Mouse (Mus musculus): ENCODE measurements around the gene Fibcd1. TPM values are rescaled to one million over a fixed set of nuclear protein-coding genes. Genes with fewer than 3 reads are reported as not detected.

Gene Fibcd1
- polyA plus RNA-seq, 1 experiment from 2014 or later = 0.46 TPM

- Histone ChIP-seq H3K27ac (no peak overlapping the region), H3K36me3 (peaks cover 61% of the 10 kb centered on the region), H3K4me3 (replicated peaks) (no peak overlapping the region), H3K9me3 (no peaks in the 10 kb centered on the region), H3K4me1 (replicated peaks) (no peaks in the 10 kb centered on the region), H3K9ac (no peak overlapping the region), H3K4me2 (replicated peaks) (no peak overlapping the region), H3K27me3 (replicated peaks) (no peaks in the 10 kb centered on the region)
- no peak for ATAC-seq
- WGBS = 59% methylated on average over 8 of the region's 8 CpGs
Measured at GRCm38 (mm10) chr2:31782958-31783602, 62.7 kb downstream of the Fibcd1 start.

GRCm38 (mm10) chr2:31779258-31779657 lies 66.5 kb downstream of the Fibcd1 start:
- Histone ChIP-seq H3K4me2 (replicated peaks) (no peak overlapping the region), H3K4me1 (replicated peaks) (no peaks in the 10 kb centered on the region), H3K36me3 (peaks cover 41% of the 10 kb centered on the region), H3K4me3 (replicated peaks) (no peak overlapping the region), H3K9ac (no peak overlapping the region), H3K27me3 (replicated peaks) (no peaks in the 10 kb centered on the region), H3K27ac (no peak overlapping the region), H3K9me3 (no peaks in the 10 kb centered on the region)
- no peak for ATAC-seq
- 90% methylated on average over 2 of the region's 2 CpGs for WGBS

GRCm38 (mm10) chr2:31776479-31776878 lies 69.3 kb downstream of the Fibcd1 start:
- Histone ChIP-seq H3K4me1 (replicated peaks) (peaks cover 7% of the 10 kb centered on the region), H3K9me3 (no peaks in the 10 kb centered on the region), H3K27me3 (replicated peaks) (no peaks in the 10 kb centered on the region), H3K4me2 (replicated peaks) (no peak overlapping the region), H3K36me3 (peaks cover 32% of the 10 kb centered on the region), H3K4me3 (replicated peaks) (no peak overlapping the region), H3K27ac (no peak overlapping the region), H3K9ac (no peak overlapping the region)
- no peak for ATAC-seq
- 95% methylated on average over 3 of the region's 3 CpGs for WGBS

GRCm38 (mm10) chr2:31770781-31771441 lies 74.9 kb downstream of the Fibcd1 start:
- 15% methylated on average over 7 of the region's 7 CpGs for WGBS
- no peaks in the 10 kb centered on the region for H3K27me3 ChIP-seq (replicated peaks)
- ATAC-seq = peak; percentile 72
- H3K9ac ChIP-seq = 0 out of 2 replicates have a peak overlapping the region, but pooled peaks have one; percentile 1
- H3K27ac ChIP-seq = peak overlapping the region; percentile 91
- peak overlapping the region; percentile 34 for H3K4me2 ChIP-seq (replicated peaks)
- no peaks in the 10 kb centered on the region for H3K9me3 ChIP-seq
- H3K4me1 ChIP-seq (replicated peaks) = peaks cover 54% of the 10 kb centered on the region
- no peaks in the 10 kb centered on the region for H3K36me3 ChIP-seq
- H3K4me3 ChIP-seq (replicated peaks) = no peak overlapping the region

GRCm38 (mm10) chr2:31769631-31770111 lies 76.1 kb downstream of the Fibcd1 start:
- Histone ChIP-seq H3K27me3 (replicated peaks) (no peaks in the 10 kb centered on the region), H3K4me3 (replicated peaks) (no peak overlapping the region), H3K27ac (peak overlapping the region; percentile 91), H3K9me3 (no peaks in the 10 kb centered on the region), H3K4me1 (replicated peaks) (peaks cover 62% of the 10 kb centered on the region), H3K36me3 (no peaks in the 10 kb centered on the region), H3K9ac (peak overlapping the region; percentile 26; the same call in 1 of the 2 replicates), H3K4me2 (replicated peaks) (peak overlapping the region; percentile 45)
- 13% methylated on average over 6 of the region's 6 CpGs for WGBS
- ATAC-seq = no peak

- Histone ChIP-seq H3K27ac (peak overlapping the region; percentile 91), H3K27me3 (replicated peaks) (no peaks in the 10 kb centered on the region), H3K4me2 (replicated peaks) (peak overlapping the region; percentile 31), H3K9ac (no peak overlapping the region), H3K4me1 (replicated peaks) (peaks cover 62% of the 10 kb centered on the region), H3K9me3 (no peaks in the 10 kb centered on the region), H3K4me3 (replicated peaks) (no peak overlapping the region), H3K36me3 (no peaks in the 10 kb centered on the region)
- ATAC-seq = peak; percentile 40; the same call in 1 of the 2 replicates
- WGBS = 24% methylated on average over 4 of the region's 4 CpGs
Measured at GRCm38 (mm10) chr2:31769115-31769514, 76.7 kb downstream of the Fibcd1 start.

GRCm38 (mm10) chr2:31767815-31768214 lies 78.0 kb downstream of the Fibcd1 start:
- Histone ChIP-seq H3K4me3 (replicated peaks) (no peak overlapping the region), H3K27ac (no peak overlapping the region), H3K27me3 (replicated peaks) (no peaks in the 10 kb centered on the region), H3K9ac (no peak overlapping the region), H3K4me1 (replicated peaks) (peaks cover 71% of the 10 kb centered on the region), H3K9me3 (no peaks in the 10 kb centered on the region), H3K4me2 (replicated peaks) (no peak overlapping the region), H3K36me3 (no peaks in the 10 kb centered on the region)
- WGBS = 57% methylated on average over 4 of the region's 4 CpGs
- no peak for ATAC-seq

GRCm38 (mm10) chr2:31767104-31767503 lies 78.7 kb downstream of the Fibcd1 start:
- Histone ChIP-seq H3K4me2 (replicated peaks) (no peak overlapping the region), H3K9ac (no peak overlapping the region), H3K9me3 (no peaks in the 10 kb centered on the region), H3K27me3 (replicated peaks) (no peaks in the 10 kb centered on the region), H3K36me3 (no peaks in the 10 kb centered on the region), H3K4me3 (replicated peaks) (no peak overlapping the region), H3K4me1 (replicated peaks) (peaks cover 76% of the 10 kb centered on the region), H3K27ac (no peak overlapping the region)
- ATAC-seq = no peak
- 90% methylated on average over 6 of the region's 6 CpGs for WGBS

Other genes starting within 250 kb of the Fibcd1 start
- gene Prdm12, start 206.0 kb downstream of the Fibcd1 start, polyA plus RNA-seq (2015; fragmentation: Nextera tagmentation; extraction: Ambion mirVana) = 0.05 and 0.06 TPM in 2 replicates
- gene Exosc2, start 175.3 kb downstream of the Fibcd1 start, polyA plus RNA-seq (2015; fragmentation: Nextera tagmentation; extraction: Ambion mirVana) = 63.1 and 69.3 TPM in 2 replicates
- gene Abl1, start 157.6 kb downstream of the Fibcd1 start, polyA plus RNA-seq (2015; fragmentation: Nextera tagmentation; extraction: Ambion mirVana) = 31.2 and 31.3 TPM in 2 replicates
- gene Qrfp, start 35.4 kb downstream of the Fibcd1 start, polyA plus RNA-seq (2015; fragmentation: Nextera tagmentation; extraction: Ambion mirVana) = 0.05 TPM in 2 replicates
- 0.30 and 0.60 TPM in 2 replicates for gene Lamc3, start 41.3 kb upstream of the Fibcd1 start, polyA plus RNA-seq (2015; fragmentation: Nextera tagmentation; extraction: Ambion mirVana)
- gene Aif1l, start 104.1 kb upstream of the Fibcd1 start, polyA plus RNA-seq (2015; fragmentation: Nextera tagmentation; extraction: Ambion mirVana) = 11.6 and 12.4 TPM in 2 replicates
- gene Nup214, start 128.4 kb upstream of the Fibcd1 start, polyA plus RNA-seq (2015; fragmentation: Nextera tagmentation; extraction: Ambion mirVana) = 80.8 and 85.4 TPM in 2 replicates
- 1.8 and 2.0 TPM in 2 replicates for gene Fam78a, start 238.9 kb upstream of the Fibcd1 start, polyA plus RNA-seq (2015; fragmentation: Nextera tagmentation; extraction: Ambion mirVana)
- gene Plpp7, start 249.5 kb upstream of the Fibcd1 start, polyA plus RNA-seq (2015; fragmentation: Nextera tagmentation; extraction: Ambion mirVana) = 4.3 and 4.5 TPM in 2 replicates